Mouse (Mus musculus) adrenal gland, adult 8-10 months (tissue): ENCODE measurements around the gene Ttc9c. TPM values are rescaled to one million over a fixed set of nuclear protein-coding genes. Genes with fewer than 3 reads are reported as not detected.

ENCODE experiments used
- DNase-seq: peaks from one replicate; pipeline ENCODE4 v3.0.0; 2022
- total RNA-seq, 4 experiments: library from RNA; stranded (reverse); gene quantifications; 2 replicates each; pipeline ENCODE4 v1.2.4; 2022

The Ttc9c gene
- total RNA-seq, 4 experiments from 2014 or later: 27.4 to 40.5 (median 35.9) TPM

GRCm38 (mm10) chr19:8774086-8774835 is 44.9 kb downstream of the Ttc9c start, which contains the start of gene Tmem179b:
TSS of gene Tmem179b (minus strand) at chr19:8774467.
- DNase-seq: peak; percentile 92

- DNase-seq: no peak
These were observed 45.7 kb downstream of the Ttc9c start for GRCm38 (mm10) chr19:8773409-8773808.

GRCm38 (mm10) chr19:8772996-8773395 is 46.1 kb downstream of the Ttc9c start:
- no peak for DNase-seq

- DNase-seq: peak; percentile 75
These were observed 48.4 kb downstream of the Ttc9c start, which contains the start of gene Tmem223 for GRCm38 (mm10) chr19:8770567-8771270. TSS of gene Tmem223 (plus strand) at chr19:8770996.

GRCm38 (mm10) chr19:8765562-8765961 is 53.6 kb downstream of the Ttc9c start:
- no peak for DNase-seq

GRCm38 (mm10) chr19:8763276-8763675 is 55.9 kb downstream of the Ttc9c start:
- no peak for DNase-seq

GRCm38 (mm10) chr19:8760757-8761156 is 58.4 kb downstream of the Ttc9c start:
- DNase-seq: no peak

Other genes with a start within 250 kb of the Ttc9c start
- under 1 TPM in 3 of 4 experiments, not detected in 1; 0.07 to 0.40 (median 0.15) TPM for gene Slc22a8, start 228.1 kb downstream of the Ttc9c start, total RNA-seq
- not detected for gene Slc22a6, start 201.3 kb downstream of the Ttc9c start, total RNA-seq
- 1 to 10 TPM; 1.2 to 2.6 (median 1.8) TPM for gene Chrm1, start 155.5 kb downstream of the Ttc9c start, total RNA-seq
- gene Slc3a2, start 96.0 kb downstream of the Ttc9c start, total RNA-seq: 100 to 1,000 TPM; 210 to 266 (median 246) TPM
- gene Wdr74, start 83.5 kb downstream of the Ttc9c start, total RNA-seq: 10 to 100 TPM; 49.1 to 60.4 (median 53.3) TPM
- 1 to 10 TPM in 3 of 4 experiments, under 1 TPM in 1; 0.64 to 4.4 (median 1.8) TPM for gene 1700092M07Rik, start 78.6 kb downstream of the Ttc9c start, total RNA-seq
- gene Stx5a, start 77.9 kb downstream of the Ttc9c start, total RNA-seq: 100 to 1,000 TPM in 3 of 4 experiments, 10 to 100 TPM in 1; 90.9 to 138 (median 118) TPM
- 100 to 1,000 TPM; 102 to 164 (median 148) TPM for gene Nxf1, start 62.3 kb downstream of the Ttc9c start, total RNA-seq
- 100 to 1,000 TPM; 111 to 137 (median 123) TPM for gene Tmem223, start 48.3 kb downstream of the Ttc9c start, total RNA-seq
- 10 to 100 TPM; 54.8 to 73.9 (median 63.9) TPM for gene Tmem179b, start 44.9 kb downstream of the Ttc9c start, total RNA-seq
- 10 to 100 TPM; 16.6 to 26.8 (median 21.0) TPM for gene Taf6l, start 32.9 kb downstream of the Ttc9c start, total RNA-seq
- gene Polr2g, start 20.8 kb downstream of the Ttc9c start, total RNA-seq: 100 to 1,000 TPM in 2 of 4 experiments, 10 to 100 TPM in 2; 86.0 to 106 (median 102) TPM
- gene Zbtb3, start 16.8 kb downstream of the Ttc9c start, total RNA-seq: 1 to 10 TPM; 2.5 to 4.9 (median 3.5) TPM
- gene Hnrnpul2, start 677 bp upstream of the Ttc9c start, total RNA-seq: 10 to 100 TPM; 66.4 to 84.4 (median 73.9) TPM
- not detected for gene AC129217.1, start 10.4 kb upstream of the Ttc9c start, total RNA-seq
- gene Bscl2, start 18.1 kb upstream of the Ttc9c start, total RNA-seq: 100 to 1,000 TPM in 3 of 4 experiments, 10 to 100 TPM in 1; 96.6 to 137 (median 126) TPM
- gene Gng3, start 19.9 kb upstream of the Ttc9c start, total RNA-seq: 1 to 10 TPM; 4.7 to 9.8 (median 8.7) TPM
- 1 to 10 TPM; 2.6 to 4.5 (median 3.3) TPM for gene Lrrn4cl, start 31.4 kb upstream of the Ttc9c start, total RNA-seq
- 100 to 1,000 TPM; 203 to 231 (median 218) TPM for gene Ubxn1, start 52.2 kb upstream of the Ttc9c start, total RNA-seq
- 10 to 100 TPM; 53.2 to 91.0 (median 63.1) TPM for gene Uqcc3, start 61.6 kb upstream of the Ttc9c start, total RNA-seq
- 10 to 100 TPM in 3 of 4 experiments, 1 to 10 TPM in 1; 9.6 to 22.4 (median 14.5) TPM for gene Lbhd1, start 64.4 kb upstream of the Ttc9c start, total RNA-seq
- gene Gm49403, start 64.6 kb upstream of the Ttc9c start, total RNA-seq: not detected
- gene 1810009A15Rik, start 69.5 kb upstream of the Ttc9c start, total RNA-seq: 10 to 100 TPM; 32.6 to 54.7 (median 45.3) TPM
- 10 to 100 TPM in 1 of 4 experiments, 1 to 10 TPM in 3; 2.6 to 10.6 (median 6.0) TPM for gene Gm49416, start 69.6 kb upstream of the Ttc9c start, total RNA-seq
- gene Ints5, start 73.7 kb upstream of the Ttc9c start, total RNA-seq: 10 to 100 TPM; 22.9 to 27.8 (median 25.0) TPM
- 100 to 1,000 TPM; 204 to 232 (median 222) TPM for gene Ganab, start 78.7 kb upstream of the Ttc9c start, total RNA-seq
- 10 to 100 TPM; 61.3 to 72.9 (median 70.0) TPM for gene B3gat3, start 101.0 kb upstream of the Ttc9c start, total RNA-seq
- 10 to 100 TPM; 51.9 to 73.5 (median 54.9) TPM for gene Rom1, start 110.0 kb upstream of the Ttc9c start, total RNA-seq
- 10 to 100 TPM; 57.9 to 87.6 (median 79.6) TPM for gene Eml3, start 110.2 kb upstream of the Ttc9c start, total RNA-seq
- gene Mta2, start 122.5 kb upstream of the Ttc9c start, total RNA-seq: 100 to 1,000 TPM in 2 of 4 experiments, 10 to 100 TPM in 2; 83.4 to 133 (median 102) TPM
- gene Tut1, start 134.5 kb upstream of the Ttc9c start, total RNA-seq: 10 to 100 TPM; 22.9 to 31.9 (median 26.8) TPM
- 100 to 1,000 TPM; 306 to 355 (median 328) TPM for gene Eef1g, start 147.7 kb upstream of the Ttc9c start, total RNA-seq
- gene Ahnak, start 170.0 kb upstream of the Ttc9c start, total RNA-seq: 100 to 1,000 TPM; 122 to 227 (median 158) TPM